Mouse (Mus musculus): ENCODE results near the gene Olfr978.
"Not testable (repeated sequence)": the region's sequence is repeated elsewhere in the genome, so short reads cannot be mapped to it uniquely, and the experiment has no call there.

Gene Olfr978

DNA sequence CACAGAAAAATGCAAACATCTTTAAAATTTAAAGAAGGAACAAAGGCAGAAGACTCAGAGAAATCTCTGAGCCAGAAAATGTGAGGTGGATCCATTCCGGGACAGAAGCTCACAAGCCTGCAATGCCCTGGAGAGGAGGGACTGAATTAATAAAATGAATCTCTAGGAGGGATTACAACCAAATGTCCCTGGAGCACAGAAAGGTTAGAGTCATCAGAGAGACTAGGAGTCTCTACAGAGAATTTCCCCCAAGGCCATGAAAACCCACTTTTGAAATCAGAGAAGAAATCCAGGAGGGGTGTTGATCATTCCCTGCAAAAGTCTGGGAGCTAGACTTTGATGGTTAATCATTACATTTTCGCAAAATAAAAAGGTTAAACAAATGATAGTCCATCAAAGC is at the start of gene Olfr978:
TSS of gene Olfr978 (plus strand) at position 301 of the 400 bp plus-strand sequence.
- ATAC-seq (ENCODE audit: insufficient number of reproducible peaks, low FRiP score, low TSS enrichment) = no peak

DNA sequence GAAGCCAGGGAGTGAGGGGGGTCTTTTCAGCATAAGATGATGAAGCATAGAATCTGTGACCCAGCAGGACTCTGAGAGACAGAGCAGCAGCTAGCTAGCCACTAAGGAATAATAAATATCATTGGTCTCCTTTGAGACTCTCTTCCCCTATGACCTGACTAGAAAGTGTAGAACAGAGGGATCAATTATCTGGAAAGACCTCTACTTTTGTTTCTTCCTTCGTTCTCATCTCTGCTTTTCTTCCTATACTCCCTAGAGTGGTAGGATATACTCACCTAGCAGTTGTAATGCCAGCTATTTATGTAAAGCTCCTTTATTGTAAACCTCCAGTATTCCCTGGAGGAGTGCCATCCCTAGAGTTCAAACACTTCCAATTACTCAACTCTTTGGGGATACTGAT is 40.0 kb upstream of the Olfr978 start, which contains the start of gene Olfr975:
TSS of gene Olfr975 (minus strand) at position 101 of the 400 bp plus-strand sequence.
- ATAC-seq (ENCODE audit: insufficient number of reproducible peaks, low FRiP score, low TSS enrichment) = no peak

DNA sequence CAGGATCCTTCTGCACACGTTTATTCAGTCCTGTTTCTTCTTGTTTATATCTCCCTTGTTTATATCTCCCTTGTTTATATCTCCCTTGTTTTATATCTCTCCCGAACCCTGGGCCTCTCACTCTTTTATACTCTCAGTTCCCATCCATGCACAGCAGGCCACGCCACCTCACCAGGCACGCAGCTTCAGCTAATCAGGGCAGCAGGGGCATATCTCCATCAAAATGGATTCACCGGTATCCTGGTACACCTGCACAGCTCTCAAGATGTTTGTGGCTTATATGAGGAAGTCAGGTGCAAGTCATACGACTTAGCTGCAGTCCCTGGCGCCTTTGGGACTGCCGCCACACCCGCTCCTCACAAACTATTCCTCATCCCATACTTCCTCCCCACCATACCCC is 30.9 kb upstream of the Olfr978 start, which contains the start of gene Olfr976:
TSS of gene Olfr976 (minus strand) at position 101 of the 400 bp plus-strand sequence.
- not testable (repeated sequence) for ATAC-seq (ENCODE audit: insufficient number of reproducible peaks, low FRiP score, low TSS enrichment)

DNA sequence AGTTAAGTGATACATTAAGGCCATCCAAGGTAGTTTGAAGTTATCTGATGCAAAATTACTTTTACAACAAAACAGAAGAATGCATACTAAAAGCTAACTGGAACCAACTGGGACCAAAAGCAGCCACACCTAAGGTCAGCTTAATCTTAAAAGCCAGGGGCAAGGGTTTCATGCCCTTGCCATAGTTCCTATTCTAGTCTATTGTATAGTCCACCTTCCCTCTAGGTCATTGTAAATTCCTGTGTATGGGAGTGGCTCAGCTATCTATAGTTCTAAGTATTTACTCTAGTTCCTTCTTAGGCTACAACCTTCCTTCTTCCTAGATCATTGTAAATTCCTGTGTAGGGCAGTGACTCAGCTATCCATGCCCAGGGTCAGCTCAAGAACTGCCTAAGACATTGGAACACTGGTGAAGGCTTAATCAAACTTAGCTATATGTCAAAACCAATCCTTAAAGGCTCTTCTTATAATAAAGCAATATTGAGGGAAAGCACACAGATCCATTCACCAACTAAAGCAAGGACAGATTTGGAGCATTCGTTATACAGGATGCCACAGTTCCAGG is 15.2 kb upstream of the Olfr978 start:
- ATAC-seq (ENCODE audit: insufficient number of reproducible peaks, low FRiP score, low TSS enrichment) = not testable (repeated sequence)

DNA sequence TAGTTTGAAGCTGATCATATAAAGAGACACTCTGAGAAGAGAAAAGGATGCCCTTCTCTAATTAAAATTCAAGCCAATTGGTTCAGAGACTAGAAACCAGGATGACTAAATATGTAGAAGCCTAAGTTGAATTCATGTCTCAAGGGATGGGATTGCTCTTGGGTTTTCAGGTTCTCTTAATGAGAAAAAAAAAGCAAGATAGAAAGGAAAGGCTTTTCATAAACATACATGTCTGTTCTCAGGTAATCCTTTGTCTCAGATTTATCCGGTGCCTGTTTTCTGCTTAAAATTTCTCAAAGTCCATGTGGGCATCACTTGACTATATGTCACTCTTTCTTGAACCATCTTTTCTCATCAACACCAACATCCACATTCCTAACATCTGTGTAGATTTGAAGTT is 11.5 kb downstream of the Olfr978 start, which contains the start of gene Olfr979:
TSS of gene Olfr979 (minus strand) at position 101 of the 400 bp plus-strand sequence.
- ATAC-seq (ENCODE audit: insufficient number of reproducible peaks, low FRiP score, low TSS enrichment) = no peak

DNA sequence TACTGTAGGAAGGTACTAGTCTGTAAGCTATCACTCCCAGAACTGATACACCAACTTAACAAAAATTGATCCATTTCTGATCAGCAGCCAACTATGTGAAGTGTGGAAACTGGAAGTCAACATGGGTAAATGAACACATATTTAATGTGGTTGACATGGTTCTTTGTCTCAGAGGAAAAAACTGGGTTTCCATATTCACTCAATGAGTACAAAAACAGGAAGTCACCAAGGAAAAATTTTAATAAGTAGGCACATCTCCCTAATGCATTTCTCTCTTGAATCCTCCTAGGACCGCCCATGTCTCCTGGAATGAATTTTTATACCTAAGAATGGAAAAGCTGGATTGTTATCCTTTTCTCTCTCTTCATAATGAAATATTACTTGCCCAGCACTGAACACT is 17.6 kb downstream of the Olfr978 start, which contains the start of gene Olfr980:
TSS of gene Olfr980 (minus strand) at position 101 of the 400 bp plus-strand sequence.
- ATAC-seq (ENCODE audit: insufficient number of reproducible peaks, low FRiP score, low TSS enrichment) = no peak

DNA sequence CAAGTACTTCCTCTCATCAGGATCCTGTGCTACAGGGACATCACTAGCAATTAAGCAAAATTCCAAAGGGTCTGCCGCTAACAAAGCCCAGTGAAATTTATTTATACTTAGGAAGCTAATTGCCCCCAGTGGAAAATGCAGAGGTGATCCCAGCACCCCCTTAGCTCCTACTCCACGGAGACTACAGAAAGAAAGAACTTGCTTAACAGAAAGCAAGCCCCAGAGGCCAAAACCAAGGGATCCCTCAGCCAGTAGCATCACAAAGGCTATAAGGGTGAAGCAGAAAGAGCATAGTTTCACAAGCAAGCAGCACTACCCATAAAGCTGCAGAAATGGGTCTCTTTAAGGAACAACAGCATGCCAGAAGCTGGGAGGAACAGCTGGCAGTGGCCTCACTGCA is 29.3 kb downstream of the Olfr978 start, which contains the start of gene Olfr981:
TSS of gene Olfr981 (plus strand) at position 301 of the 400 bp plus-strand sequence.
- ATAC-seq (ENCODE audit: insufficient number of reproducible peaks, low FRiP score, low TSS enrichment) = no peak
